Mouse (Mus musculus) retina, postnatal 7 days (tissue): ENCODE data around the gene Echs1.
A peak's percentile ranks its signal among the peaks of the same experiment; 100 is the strongest.

Source experiments
- DNase-seq: peaks from one replicate; pipeline ENCODE4 v3.0.0-alpha.2; 2012; ENCODE audit warnings: low read depth, low spot score

The Echs1 gene

DNA sequence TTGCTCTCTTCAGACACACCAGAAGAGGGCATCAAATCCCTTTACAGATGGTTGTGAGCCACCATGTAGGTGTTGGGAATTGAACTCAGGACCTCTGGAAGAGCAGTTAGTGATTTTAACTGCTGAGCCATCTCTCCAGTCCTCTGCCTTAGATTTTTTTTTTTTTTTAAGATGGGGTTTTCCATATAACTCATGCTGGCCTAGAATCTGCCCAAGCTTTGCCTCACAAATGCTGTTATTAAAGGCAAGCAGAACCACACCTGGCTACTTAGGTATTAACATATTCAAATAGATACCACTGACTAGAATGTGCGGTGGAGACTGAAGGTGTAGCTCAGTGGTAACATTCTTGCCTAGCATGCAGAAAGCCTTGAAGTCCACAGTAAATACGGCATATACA lies 4.2 kb upstream of the Echs1 start:
- DNase-seq = no peak

DNA sequence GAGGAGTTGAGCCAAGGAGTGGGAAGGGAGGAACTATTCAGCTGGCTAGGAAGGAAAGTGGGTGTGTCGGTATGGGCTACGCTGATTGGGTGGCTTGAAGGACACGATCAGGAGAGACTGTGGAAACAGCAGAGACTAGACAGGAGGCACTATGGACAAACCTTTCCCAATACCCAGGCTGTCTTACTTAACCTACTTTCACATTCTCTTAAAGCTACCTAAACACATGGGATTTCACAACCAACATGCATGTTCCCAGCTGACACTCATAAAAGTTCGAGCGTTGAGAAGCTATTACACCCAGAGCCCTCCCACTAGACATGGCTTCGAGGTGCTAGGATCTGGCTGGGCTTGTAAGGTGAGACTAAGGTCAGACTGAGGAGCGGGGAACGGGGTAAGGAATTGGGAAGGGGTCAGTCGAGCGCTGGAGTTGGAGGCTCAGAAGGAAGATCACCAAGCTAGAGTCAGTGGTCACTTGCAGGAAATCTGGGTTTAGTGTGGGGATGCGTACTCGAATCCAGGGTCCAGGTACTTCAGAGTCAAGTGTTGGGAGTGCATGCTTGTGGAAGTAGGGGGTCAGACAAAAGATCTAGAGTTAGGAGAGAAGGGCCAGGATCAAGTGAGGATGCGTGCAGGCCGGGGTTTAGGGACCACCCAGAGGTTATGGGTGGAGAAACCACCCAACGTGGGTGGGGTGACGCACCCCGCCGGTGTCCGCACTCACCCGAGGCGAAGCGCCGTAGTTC lies 520 bp downstream of the Echs1 start, which contains the start of gene Paox:
Gene Paox, plus strand, starts transcription at position 217 of the 746 bp plus-strand sequence.
- no peak for DNase-seq

DNA sequence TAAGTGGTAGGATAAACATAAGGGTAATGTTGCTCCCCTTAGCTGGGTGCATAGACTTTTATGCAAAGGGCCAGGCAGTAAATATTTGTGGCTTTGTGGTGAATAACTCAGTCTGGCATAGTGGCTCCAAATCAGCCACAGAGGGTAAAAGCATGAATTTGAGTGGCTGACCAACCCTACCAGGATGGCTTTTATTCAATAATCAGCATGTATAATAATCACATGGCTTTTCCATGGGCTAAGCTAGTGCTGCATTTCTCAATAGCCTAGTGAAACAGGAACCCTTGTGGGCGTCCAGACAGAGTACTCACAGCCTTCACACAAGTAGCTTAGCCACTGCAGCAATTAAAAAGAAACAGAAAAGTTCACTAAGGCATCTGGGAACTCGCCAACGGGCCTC lies 4.3 kb downstream of the Echs1 start:
- no peak for DNase-seq

DNA sequence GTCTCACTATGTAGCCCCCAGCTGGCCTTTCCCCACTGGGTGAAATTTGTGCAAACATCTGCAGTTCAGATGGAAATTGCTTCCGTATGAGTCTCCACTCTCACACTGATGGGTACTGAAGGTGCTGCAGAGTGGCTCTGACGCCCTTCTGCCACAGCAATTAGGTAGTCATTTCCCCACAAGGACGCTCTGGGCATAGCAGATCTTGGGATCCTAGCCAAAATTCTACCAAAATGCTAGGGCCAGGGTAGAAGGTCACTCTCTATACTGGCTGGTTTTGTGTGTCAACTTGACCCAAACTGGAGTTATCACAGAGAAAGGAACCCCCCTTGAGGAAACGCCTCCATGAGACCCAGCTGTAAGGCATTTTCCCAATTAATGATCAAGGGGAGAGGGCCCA lies 12.3 kb downstream of the Echs1 start:
- DNase-seq = no peak

DNA sequence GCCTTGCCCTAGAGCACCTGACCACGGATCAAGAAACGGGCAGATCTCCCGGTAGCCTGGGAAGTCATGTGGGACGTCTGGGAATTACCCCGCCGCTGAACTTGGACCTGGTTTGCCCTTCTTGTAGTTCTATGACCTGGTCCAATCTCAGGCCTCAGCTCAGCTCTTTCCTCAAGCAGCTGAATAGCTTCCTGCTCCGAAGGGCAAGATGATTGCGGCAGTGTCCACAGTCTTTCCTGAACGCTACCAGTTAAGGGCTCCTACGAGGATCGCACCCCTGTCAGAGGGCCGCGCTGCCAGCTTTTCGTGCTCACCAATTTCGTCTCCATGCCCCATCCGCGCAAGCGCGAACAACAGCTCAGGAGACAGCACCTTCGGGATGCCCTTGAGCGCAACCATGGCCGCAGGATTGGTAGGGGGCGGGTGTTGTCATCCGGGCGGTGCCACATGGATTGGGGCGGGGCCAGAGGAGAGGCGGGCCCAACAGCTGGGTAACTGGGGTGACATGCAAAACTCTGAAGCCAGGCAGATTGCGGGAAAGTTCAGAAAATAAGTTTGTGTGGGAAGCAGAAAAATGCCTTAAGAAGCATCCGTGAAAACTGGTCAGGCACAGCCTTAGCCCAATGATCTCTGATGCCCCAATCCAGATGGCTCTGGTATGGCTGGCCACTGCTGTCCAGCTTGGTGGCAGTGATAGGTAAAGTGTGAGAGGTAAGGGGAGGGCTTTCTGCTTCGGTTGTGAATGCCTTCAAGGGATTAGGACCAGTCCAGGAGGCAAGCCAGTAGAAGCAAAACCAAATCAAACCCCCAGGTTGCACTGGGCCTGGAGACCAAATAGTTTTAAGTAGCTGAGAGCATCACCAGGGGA lies 14.0 kb downstream of the Echs1 start, which contains the start of gene Fuom:
Gene Fuom, minus strand, starts transcription at position 449 of the 868 bp plus-strand sequence.
- peak; percentile 60 for DNase-seq

DNA sequence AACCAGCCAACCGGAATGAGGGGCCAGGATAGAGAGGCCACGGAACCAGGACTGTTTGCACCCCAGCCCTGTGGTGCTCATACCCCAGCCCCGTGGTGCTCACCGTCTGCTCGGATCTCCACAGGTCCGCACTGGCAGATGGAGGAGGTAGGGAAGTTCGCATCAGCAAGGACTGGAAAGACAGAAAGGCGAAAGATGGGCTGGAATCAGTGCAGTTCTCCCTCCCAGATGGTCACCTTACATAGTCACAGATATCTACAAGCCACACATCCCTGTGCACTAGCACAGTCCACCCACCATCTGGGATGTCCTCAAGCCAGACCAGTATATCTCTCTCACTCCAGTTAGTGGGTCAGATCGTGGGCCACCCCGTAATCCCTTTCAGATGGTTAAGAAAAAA lies 14.8 kb downstream of the Echs1 start:
- DNase-seq = no peak

DNA sequence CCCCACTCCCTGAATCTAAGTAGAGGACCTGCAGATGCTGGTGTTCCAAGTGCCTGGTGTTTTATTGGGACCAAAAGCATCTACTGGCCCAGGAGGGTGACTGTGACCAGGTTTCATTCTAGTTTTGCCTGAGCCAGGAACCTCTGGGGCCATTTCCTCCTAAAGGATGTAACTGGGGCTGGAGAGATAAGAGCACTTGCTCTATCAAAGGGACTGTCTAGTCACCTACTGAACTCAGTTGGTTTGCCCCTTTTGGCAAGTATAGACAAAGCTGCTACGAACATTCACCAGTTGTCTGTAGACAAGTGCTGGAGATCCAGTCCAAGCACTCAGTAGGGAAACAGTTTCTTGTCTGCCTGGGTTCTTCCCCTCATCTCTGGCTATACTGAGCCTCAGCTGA lies 17.8 kb downstream of the Echs1 start:
- no peak for DNase-seq

DNA sequence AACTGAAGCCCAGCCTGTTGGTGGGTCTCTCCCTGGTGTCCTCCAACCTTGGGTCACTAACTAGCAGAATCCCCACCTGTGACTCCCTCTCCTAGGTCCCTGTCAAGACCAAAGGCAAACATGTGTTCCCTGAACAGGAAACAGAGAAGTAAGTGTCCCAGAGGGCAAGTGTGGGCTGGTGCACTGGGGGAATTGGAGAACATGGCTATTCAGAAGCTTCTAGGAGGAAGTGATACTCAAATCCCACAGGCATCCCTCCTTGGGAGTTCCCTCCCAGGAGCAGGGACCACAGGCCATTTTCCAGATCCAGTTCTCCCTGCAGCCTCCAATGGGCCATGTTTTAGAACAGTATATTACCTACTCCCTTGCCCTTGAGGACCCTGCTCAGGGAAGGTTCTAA lies 20.2 kb downstream of the Echs1 start:
- no peak for DNase-seq

DNA sequence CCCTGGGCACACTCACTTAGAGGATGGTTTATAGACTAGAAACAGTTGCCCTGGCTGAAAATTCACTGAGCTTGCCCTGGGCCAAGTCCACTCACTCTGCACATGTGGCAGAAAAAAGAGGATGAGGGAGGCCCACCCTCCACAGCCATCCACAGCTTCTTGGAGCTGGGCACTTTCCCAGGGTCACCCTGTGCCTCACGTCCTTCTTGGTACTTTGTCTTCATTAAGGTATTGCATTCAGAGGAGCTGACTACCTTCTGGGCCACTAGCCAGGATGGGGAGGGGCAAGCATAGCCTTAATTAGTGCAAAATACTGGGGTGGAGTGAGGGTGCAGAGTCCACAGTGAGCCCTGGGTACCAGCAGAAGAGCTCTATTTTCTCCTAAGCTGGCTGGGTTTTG lies 20.7 kb downstream of the Echs1 start:
- no peak for DNase-seq

DNA sequence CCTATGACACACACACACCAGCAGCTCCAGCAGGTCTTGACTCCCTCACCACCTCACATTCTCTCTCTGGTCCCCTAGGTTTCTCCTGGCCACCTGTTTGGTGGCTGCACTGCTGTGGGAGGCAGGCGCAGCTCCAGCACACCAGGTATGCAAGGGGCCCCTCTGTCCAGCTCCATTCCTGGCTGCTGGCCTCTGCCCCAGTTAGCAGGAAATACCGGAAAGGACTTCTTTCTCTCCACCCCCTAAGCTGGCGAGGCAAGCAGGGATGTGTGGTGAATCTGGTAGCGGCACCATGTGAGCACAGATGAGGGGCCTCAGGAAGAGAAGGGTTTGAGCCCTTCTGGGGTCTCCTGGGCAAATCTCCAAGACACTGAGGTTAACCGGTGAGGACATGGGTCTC lies 21.3 kb downstream of the Echs1 start:
- no peak for DNase-seq

DNA sequence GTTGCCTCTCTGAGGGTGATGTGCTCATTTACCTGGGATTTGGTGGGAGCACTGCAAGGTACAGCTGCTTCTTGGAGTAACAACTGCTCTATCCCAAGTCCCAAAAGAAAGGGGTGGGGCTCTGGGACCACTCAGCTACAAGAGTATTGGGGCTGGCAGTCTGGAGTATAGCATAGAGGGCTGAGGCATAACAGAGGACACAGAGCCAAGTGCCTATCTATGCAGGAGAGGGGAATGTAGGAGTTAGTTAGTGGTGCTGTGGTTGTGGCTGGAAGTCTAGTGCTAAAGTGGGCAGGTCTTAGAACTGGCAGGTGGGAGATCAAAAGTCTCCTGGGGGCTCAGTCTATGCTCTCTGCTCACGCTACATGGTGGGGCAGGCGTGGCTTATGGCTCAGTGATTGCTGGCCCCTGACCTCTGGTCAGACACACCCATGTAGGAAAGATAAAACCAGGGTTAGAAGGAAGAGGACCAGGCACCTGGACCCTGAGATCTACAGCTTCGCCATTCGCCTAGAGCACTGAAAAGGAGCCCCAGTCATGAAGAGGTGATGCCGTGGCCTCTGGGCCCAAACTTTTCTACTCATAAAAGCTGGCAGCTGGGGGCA lies 23.2 kb downstream of the Echs1 start, which contains the start of gene Prap1:
Gene Prap1, plus strand, starts transcription at position 472 of the 605 bp plus-strand sequence.
- no peak for DNase-seq

DNA sequence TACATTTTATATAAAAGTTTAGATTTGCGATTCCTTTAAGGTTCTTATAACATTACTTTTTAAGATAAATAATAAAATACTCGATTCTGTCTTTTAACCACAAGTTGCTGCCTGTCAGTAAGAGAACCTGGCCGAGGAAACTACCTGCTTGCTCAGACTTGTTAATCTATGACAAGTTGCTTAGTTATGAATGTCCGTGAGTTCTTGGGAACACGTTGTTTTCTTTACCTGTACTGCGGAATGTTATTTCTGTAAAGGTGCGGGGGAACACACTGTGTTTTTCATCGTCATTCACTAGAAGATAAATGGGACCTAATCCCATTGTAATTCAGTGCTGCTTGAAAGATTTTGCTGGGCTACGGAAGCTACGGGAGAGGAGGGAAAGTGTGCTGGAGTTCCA lies 25.7 kb downstream of the Echs1 start:
- no peak for DNase-seq

DNA sequence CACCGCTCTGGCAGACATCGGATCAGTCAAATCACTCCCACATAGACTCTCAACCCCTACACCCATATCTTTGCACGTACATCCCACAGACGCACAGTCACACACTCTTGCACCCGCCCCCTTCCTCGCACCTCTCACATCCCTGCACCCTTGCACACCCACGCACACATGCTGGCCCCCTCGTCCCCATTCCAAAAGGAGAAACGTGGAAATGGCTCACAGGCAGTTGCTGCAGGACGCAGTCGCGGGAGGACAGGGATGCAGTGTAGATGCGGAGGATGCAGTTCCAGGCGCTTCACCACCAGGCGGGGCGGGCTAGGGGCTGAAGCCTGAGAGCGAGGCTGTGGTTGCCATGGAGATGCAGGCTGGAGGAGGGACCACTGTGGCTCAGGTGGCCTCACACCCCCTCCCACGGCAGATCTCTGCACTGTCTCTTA lies 34.0 kb downstream of the Echs1 start, which contains the start of gene Caly:
Gene Caly, minus strand, starts transcription at position 307 of the 437 bp plus-strand sequence.
- DNase-seq = peak; percentile 53

DNA sequence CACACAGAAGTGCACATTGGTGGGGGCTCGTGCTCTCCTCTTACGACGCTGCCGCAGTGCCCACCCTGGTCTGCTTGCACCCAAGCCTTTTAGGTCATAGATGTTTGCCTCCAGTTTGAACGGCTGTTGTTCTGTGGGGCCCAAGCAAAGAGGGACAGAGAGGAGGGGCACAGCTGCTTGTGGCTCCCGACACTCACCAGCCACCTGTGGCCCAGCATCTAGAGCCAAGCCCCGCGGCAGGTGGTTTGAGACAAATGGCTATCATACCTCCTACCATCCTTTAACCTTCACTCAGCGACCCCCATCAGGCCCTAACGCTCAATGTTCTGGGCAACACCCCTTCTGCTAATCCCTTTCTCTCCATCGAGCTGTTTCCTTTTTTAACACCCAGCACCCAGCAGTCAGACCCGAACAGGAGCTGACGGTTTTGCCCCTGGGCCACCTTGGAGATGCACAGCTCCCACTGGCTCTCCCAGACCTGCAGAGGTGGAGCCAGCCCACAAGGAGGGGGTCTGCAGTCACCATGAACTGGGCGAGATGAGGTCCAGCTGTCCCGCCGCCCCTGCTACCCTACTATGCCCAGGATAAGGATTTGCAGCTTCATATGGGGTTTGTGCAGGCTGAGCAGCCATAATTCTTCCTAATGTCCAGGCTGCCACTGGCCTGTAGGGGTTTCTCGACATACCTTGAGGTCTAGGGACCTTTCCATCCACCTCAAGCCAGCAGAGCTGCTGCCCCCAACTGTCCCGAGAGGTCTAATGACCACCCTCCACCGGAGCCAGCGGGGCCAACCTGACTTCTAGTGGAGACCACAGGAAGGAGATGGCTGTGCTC lies 34.7 kb downstream of the Echs1 start:
- DNase-seq = no peak

DNA sequence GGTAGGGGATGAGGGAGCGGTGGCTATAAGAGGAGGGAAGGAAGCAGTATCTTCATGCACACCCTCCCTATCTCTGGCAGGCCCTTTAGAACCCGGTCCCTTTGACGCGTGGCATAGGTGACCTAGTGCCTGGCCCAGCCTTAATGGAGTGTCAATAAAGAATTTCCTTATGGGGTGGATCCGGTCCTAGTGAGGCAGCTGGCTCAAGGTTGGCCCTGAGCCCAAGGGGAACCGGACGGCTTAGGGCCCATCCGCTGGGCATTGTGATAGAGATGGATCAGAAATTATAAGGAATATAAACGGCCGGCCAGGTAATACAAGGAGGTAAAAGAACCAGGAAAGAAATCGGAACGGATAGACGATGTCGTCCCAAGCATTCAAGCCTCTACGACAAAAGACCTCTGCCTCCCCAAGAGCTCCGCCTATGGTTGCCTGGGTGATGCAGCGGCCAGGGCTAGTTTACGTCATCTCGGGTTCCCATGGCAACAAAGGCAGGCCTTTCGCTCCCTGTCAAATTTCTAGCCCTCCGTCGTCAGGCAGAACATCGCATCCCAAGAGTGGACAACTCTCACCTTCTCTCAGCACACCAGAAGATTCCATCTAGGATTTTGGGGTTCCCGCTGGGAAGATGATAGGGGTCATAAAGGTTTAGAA lies 35.6 kb downstream of the Echs1 start:
- peak; percentile 46 for DNase-seq

DNA sequence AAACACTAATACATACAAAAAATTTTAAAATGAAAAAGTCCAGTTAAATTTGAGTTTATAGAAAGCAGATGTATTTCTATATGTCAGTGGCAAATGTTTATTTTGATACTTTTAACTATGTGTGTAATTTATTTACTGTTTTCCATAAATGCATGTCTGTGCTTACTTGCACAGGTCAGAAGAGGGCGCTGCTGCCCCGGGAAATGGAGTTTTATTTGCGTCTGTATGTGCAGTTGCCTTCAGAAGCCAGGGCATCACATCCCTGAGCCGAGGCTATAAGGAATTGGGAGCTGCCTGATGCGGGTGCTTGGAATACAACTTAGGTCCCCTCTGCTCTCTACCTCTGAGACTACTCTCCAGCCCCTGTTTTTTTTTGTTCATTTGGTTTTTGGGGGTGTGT lies 37.6 kb downstream of the Echs1 start:
- peak; percentile 64 for DNase-seq

DNA sequence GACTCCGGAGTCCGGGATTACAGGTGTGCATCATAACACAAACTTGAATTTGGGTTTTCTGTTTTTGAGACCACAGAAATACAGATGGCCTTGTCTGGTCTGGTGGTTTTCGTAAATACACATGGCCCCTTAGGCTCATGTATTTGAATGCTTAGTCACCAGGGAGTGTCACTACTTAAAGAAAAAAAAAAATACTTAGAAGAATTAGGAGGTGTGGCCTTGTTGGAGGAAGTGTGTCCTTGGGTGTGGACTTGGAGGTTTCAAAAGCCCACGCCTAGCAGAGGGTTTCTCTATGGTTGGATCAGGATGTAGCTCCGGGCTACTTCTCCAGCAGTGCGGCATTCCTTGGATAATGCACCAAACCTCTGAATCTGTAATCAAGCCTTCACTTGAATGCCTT lies 38.6 kb downstream of the Echs1 start:
- DNase-seq = no peak

DNA sequence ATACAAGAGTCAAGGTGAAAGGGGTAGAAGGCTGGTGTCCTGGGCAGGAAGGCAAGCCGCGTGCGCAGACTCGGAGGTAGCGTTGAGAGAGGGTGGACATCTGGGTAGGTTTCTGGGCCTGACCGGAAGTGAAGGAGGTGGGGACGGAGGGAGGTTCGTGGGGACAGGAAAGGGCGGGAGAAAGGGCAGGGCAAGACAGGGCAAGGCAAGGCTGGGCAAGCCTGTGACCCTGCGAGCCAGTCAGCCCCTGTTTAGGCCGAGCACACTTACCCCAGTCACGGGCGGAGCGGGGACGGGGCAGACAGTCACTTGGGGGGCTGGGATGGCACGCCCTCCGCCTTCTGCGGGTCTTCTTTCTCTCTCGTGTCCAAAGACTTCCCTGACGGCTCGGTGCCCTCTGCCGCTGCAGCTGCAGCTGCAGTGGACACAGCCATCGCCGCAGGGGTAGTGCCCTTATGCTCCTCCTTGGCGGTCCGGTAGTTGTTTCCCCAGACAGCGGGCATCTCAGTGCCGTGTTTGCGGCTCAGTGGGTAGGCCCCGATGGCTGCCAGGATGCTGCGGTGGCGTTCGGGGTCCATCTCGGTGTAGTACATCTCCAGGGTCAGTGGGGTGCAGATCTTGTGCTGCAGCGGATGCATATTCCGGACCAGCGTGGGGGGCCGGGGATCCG lies 46.1 kb downstream of the Echs1 start:
- no peak for DNase-seq

DNA sequence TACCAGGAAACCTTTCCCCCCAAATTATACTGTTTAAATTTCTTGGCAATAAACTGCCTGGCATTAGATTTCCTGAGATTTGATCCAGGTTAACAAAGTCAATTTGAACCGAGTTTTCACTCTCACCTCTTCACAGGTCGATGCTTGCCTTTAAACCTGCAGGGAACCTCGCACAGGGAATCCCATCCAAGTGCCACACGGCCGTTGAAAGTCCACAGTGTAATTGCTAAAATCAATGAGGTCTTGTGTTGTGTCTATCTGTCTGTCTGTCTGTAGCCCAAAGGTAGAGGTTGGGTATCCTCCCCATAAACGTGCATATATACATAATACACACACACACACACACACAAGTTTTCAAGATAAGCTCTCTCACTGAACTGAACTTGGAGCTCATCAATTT lies 48.9 kb downstream of the Echs1 start:
- DNase-seq = no peak

DNA sequence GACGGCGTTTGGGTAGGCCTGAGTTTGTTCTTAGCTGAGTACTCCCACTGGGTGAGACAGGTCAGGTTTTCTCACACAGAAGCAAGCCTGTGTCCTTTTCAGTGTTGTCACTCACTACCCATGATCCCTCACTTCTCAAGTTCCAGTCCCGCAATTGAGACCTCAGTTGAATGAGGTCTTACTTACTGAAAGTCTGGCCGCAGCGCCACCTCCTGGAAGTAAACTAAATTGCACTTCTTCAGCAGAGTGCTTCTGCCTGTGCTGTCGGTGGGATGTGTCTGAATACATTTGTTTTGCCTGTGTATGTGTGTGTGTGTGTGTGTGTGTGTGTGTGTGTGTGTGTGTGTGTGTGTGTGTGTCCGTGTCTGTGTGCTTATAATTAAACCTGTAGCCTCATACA lies 53.2 kb downstream of the Echs1 start:
- peak; percentile 63 for DNase-seq
